Mouse (Mus musculus) midbrain, postnatal 0 days (tissue): ENCODE measurements around the gene As3mt. TPM values are rescaled to one million over a fixed set of nuclear protein-coding genes. Genes with fewer than 3 reads are reported as not detected.

ENCODE experiments used
- ATAC-seq: fragments of 200-750 bp; cut with Nextera tagmentation; 2 replicates; pipeline ENCODE4 v1.8.0; 2017; ENCODE audit warnings: moderate number of reproducible peaks, mild to moderate bottlenecking, moderate TSS enrichment, moderate library complexity; ENCODE audit not compliant: low FRiP score
- DNase-seq: peaks from one replicate; pipeline ENCODE4 v3.0.0-alpha.2; 2015; ENCODE audit warnings: low spot score
- H3K27ac ChIP-seq: fragments of 300-500 bp; sonication (generic); 2 replicates; pipeline ENCODE4 v1.5.1; 2014; ENCODE audit warnings: low read depth, mild to moderate bottlenecking, low read length, mixed read lengths
- H3K27me3 ChIP-seq: fragments of 300-500 bp; sonication (generic); 2 replicates; pipeline ENCODE4 v1.6.1; 2014; ENCODE audit warnings: low read length, control low read depth, mixed read lengths; ENCODE audit not compliant: insufficient read depth
- H3K36me3 ChIP-seq: fragments of 300-500 bp; sonication (generic); 2 replicates; pipeline ENCODE4 v1.6.1; 2014; ENCODE audit warnings: low read length, control low read depth, mixed read lengths; ENCODE audit not compliant: insufficient read depth
- H3K4me1 ChIP-seq: fragments of 300-500 bp; sonication (generic); 2 replicates; pipeline ENCODE4 v1.6.1; 2014; ENCODE audit warnings: mild to moderate bottlenecking, control low read depth, antibody characterized with exemption, low read length, mixed read lengths; ENCODE audit not compliant: insufficient read depth
- H3K4me2 ChIP-seq: fragments of 300-500 bp; sonication (generic); 2 replicates; pipeline ENCODE4 v1.6.1; 2014; ENCODE audit warnings: low read depth, mild to moderate bottlenecking, low read length, mixed read lengths; ENCODE audit not compliant: poor library complexity, severe bottlenecking
- H3K4me3 ChIP-seq: fragments of 300-500 bp; sonication (generic); 2 replicates; pipeline ENCODE4 v1.5.1; 2014; ENCODE audit warnings: low read depth, mild to moderate bottlenecking, low read length, moderate library complexity
- H3K9ac ChIP-seq: fragments of 300-500 bp; sonication (generic); replicated peaks from 2 replicates; pipeline ENCODE4 v1.6.1; 2014; ENCODE audit warnings: mild to moderate bottlenecking, low read length, moderate library complexity, mixed read lengths; ENCODE audit not compliant: poor library complexity, severe bottlenecking
- H3K9me3 ChIP-seq: fragments of 300-500 bp; sonication (generic); 2 replicates; pipeline ENCODE4 v1.6.1; 2016; ENCODE audit warnings: low read length, control low read depth
- CTCF ChIP-seq: IDR thresholded peaks from 2 replicates; pipeline ENCODE4 v1.5.1; 2016; ENCODE audit warnings: antibody characterized with exemption, mild to moderate bottlenecking
- WGBS: fragments of 180-500 bp; shearing (Covaris S2); extraction: QIAGEN DNeasy Blood & Tissue Kit; methylation state at CpG from one replicate; pipeline ENCODE4 v1.1.7; 2014; 5-methylcytosine and 5-hydroxymethylcytosine counted together
- polyA plus RNA-seq: library from polyadenylated mRNA; unstranded; fragments of >200 nt; fragmentation: Nextera tagmentation; extraction: Ambion mirVana; gene quantifications from 2 replicates; pipeline ENCODE4 v1.2.1, GENCODE M21; 2015
- total RNA-seq: library from RNA; depleted of rRNA; stranded (reverse); fragments of >200 nt; gene quantifications from 2 replicates; pipeline ENCODE4 v1.2.3, GENCODE M21; 2014

As3mt gene
- total and polyA plus RNA-seq, 2 experiments from 2014 or later, result 21.3 to 36.4 TPM

DNA sequence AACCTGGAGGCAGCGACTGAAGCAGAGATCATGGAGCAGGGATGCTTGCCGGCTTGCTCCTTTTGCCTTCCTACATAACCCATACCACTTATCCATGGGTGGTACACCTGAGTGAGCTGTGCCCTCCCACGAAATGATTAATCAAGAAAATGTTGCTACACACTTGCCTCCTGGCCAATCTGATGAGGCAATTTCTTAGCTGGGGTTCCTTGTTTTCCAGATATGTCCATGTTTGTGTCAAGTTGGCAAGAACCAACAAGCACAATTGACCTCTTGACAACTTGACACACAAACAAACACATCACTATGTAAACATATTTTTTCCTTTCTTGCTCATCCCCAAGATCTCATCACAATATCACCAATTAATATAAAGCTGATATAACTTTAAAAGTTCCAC is 31.6 kb upstream of the As3mt start:
- H3K9ac ChIP-seq, result no peak overlapping the region
- H3K27ac ChIP-seq, result no peak overlapping the region
- ATAC-seq (no peak), DNase-seq (no peak)
- 85% methylated on average over 3 of the region's 3 CpGs for WGBS
- no peaks in the 10 kb centered on the region for H3K27me3 ChIP-seq
- no peaks in the 10 kb centered on the region for H3K4me1 ChIP-seq
- H3K4me3 ChIP-seq, result no peak overlapping the region
- H3K36me3 ChIP-seq, result no peaks in the 10 kb centered on the region
- TF ChIP-seq CTCF, result no peak
- H3K9me3 ChIP-seq, result no peaks in the 10 kb centered on the region
- no peak overlapping the region for H3K4me2 ChIP-seq

DNA sequence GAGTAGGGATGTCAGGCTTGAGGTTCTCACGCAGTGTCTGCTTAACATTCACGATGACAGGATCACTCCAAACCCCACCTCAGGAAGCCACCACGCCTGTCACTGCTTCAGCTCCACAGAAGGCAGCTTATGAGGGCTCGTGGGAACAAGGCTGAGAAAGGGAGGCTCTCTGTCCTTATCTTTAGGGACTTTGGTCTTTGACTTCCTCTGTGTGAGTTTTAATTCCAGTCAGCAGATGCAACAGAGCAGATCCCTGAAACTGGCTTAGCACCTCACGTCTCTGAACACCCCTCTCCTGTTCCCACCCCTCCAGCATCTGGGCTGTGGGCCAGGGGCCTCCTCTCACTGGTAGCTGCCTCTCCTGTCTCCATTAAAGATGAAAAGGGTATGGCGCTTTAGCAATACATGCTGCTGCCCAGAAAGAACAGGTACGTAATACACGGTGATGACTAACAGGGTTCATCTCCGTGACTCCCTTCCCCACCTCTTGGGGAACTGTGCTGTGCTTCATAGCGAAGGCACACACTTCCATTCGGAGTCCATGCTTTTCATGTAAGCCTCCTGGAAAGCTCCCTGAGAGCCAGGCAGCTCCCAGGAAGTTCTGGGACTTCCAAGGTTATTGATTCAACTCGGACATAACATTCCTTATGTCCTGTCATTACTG is 27.4 kb upstream of the As3mt start:
- DNase-seq (no peak), ATAC-seq (no peak)
- no peaks in the 10 kb centered on the region for H3K4me1 ChIP-seq
- no peak for TF ChIP-seq CTCF
- no peak overlapping the region for H3K4me3 ChIP-seq
- no peak overlapping the region for H3K27ac ChIP-seq
- 67% methylated on average over 12 of the region's 12 CpGs for WGBS
- H3K9ac ChIP-seq, result no peak overlapping the region
- H3K36me3 ChIP-seq, result no peaks in the 10 kb centered on the region
- H3K27me3 ChIP-seq, result no peaks in the 10 kb centered on the region
- no peaks in the 10 kb centered on the region for H3K9me3 ChIP-seq
- H3K4me2 ChIP-seq, result no peak overlapping the region

DNA sequence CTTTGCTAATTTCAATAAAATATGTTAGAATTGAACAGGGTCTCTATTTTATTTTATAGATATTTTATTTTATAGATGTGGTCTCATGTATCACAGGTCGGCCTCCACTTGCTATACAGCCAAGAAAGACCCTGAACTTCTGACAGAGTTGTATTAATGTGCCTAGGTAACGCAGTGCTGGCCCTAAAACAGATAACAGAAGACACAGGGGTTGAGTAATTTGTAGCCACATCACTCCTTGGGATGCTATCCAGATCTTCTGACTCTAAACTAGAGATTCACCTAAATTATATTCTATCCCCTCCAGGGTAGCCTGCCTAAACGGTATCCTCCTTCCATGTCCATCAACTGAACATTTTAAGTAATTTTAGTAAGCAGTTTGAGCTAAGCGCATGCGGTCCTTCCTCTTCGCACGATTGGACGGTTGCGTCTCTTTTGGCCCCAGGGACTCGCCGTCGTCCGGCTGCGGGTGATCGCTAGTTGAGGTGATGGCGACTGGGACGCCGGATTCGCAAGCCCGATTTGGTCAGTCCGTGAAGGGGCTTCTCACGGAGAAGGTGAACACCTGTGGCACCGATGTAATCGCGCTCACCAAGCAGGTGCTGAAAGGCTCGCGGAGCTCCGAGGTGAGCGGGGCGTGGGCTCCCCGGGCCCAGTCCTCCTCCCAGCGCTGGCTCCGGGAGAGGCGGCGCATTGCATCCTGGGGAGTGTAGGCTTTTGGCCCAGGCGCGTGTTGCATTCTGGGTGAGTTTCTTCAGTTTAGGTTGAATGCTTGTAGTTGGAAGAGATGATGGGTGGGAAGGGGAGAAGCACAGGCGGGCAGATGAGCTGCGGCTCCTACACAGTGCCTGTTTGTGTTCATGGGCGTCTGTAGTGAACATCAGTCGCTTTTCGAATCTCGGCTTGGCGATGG is 17.5 kb upstream of the As3mt start, which contains the start of gene Borcs7:
TSS of gene Borcs7 (plus strand) at position 447 of the 913 bp plus-strand sequence.
- Histone ChIP-seq H3K4me1 (no peaks in the 10 kb centered on the region), H3K4me3 (peak within 1 kb of the TSS; percentile 65), H3K9ac (peak within 1 kb of the TSS; percentile 88), H3K36me3 (0 out of 2 replicates have a peak, but pooled peaks cover 4% of the 10 kb centered on the region), H3K27ac (peak within 1 kb of the TSS; percentile 89), H3K9me3 (no peaks in the 10 kb centered on the region), H3K27me3 (no peaks in the 10 kb centered on the region), H3K4me2 (peak within 1 kb of the TSS; percentile 59)
- DNase-seq, result peak; percentile 94
- TF ChIP-seq CTCF, result no peak
- peak; percentile 93 for ATAC-seq
- WGBS, result 2% methylated on average over 44 of the region's 44 CpGs

DNA sequence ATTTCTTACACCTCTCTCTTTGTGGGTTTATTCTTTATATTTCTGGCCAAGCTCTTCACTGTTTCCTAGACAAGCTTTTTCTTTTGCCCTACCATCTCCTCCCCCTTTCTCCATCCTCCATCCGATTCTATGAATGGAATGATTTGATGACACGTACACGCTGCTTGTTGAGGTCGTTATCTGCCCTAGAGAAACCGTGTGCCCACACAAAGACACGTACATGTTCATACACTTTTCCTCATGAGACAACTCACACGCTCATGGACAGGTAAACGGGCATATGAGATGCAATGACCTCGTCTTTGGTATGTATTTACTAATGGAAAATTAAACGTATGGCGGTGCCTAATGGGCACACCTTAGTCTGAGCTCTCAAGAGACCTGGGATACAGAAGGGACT is 16.9 kb upstream of the As3mt start:
- peak; percentile 42; the same call in 1 of the 2 replicates for ATAC-seq
- no peaks in the 10 kb centered on the region for H3K9me3 ChIP-seq

DNA sequence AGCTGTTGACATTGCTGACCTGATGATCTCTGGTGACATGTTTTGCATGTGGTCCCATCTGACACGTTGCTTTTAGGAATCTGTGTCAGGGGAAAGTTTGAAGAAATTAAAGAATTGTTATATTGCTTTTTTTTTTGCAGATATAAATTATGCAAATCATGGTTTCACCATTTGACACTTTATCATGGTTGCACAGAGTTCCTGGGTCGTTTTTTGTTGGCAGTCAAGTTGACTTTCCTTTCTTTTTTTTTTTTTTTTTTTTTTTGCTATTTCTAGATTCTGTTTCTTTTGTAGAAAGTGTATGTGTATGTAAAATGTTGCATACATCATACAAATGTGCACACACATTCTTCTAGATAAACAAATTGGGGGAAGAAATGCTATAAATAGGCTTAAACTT is 16.2 kb upstream of the As3mt start:
- Histone ChIP-seq H3K27me3 (no peaks in the 10 kb centered on the region), H3K36me3 (0 out of 2 replicates have a peak, but pooled peaks cover 9% of the 10 kb centered on the region), H3K9ac (no peak overlapping the region), H3K9me3 (no peaks in the 10 kb centered on the region), H3K4me2 (no peak overlapping the region), H3K4me3 (no peak overlapping the region), H3K27ac (0 out of 2 replicates have a peak overlapping the region, but pooled peaks have one; percentile 89), H3K4me1 (no peaks in the 10 kb centered on the region)
- no peak for ATAC-seq
- TF ChIP-seq CTCF, result no peak
- 76% methylated on average over 2 of the region's 2 CpGs for WGBS
- no peak for DNase-seq

More for the DNA sequence above, 16.9 kb upstream of the As3mt start:
- TF ChIP-seq CTCF, result no peak
- Histone ChIP-seq H3K27me3 (no peaks in the 10 kb centered on the region), H3K27ac (peak overlapping the region; percentile 89), H3K4me2 (peak overlapping the region; percentile 59), H3K4me1 (no peaks in the 10 kb centered on the region), H3K4me3 (peak overlapping the region; percentile 65), H3K36me3 (0 out of 2 replicates have a peak, but pooled peaks cover 9% of the 10 kb centered on the region), H3K9ac (peak overlapping the region; percentile 88)
- no peak for DNase-seq
- 60% methylated on average over 11 of the region's 11 CpGs for WGBS
